Mouse (Mus musculus) adrenal gland, postnatal 10 days (tissue): ENCODE data around the gene Gphn. TPM values are rescaled to one million over a fixed set of nuclear protein-coding genes. Genes with fewer than 3 reads are reported as not detected.

Experiments used
- DNase-seq: peaks from one replicate; pipeline ENCODE4 v3.0.0; 2021; ENCODE audit warnings: mixed read lengths
- long read RNA-seq, 2 experiments: library from polyadenylated mRNA; stranded (forward); transcript quantifications; one replicate each; pipeline ENCODE4 v2.0.0; 2021
- total RNA-seq, 2 experiments: library from RNA; stranded (reverse); gene quantifications; 2 replicates each; pipeline ENCODE4 v1.2.3; 2021

The Gphn gene
- total RNA-seq: 10 to 100 TPM; 26.5 to 29.5 TPM
- long read RNA-seq, experiment 1, transcript Gphn-202 (23 exons, 3,300 nt): major isoform, 14 of 25 reads
- long read RNA-seq, experiment 1, partial matches to known transcripts: 8 of 25 reads
- long read RNA-seq, experiment 1, other reads (novel, unspliced or antisense): 3 of 25 reads
- long read RNA-seq, experiment 2, transcript Gphn-202 (23 exons, 3,300 nt): major isoform, 13 of 20 reads
- long read RNA-seq, experiment 2, partial matches to known transcripts: 3 of 20 reads
- long read RNA-seq, experiment 2, other reads (novel, unspliced or antisense): 4 of 20 reads

GRCm38 (mm10) chr12:78225707-78226518 lies at the start of gene Gphn:
Gphn (plus strand) TSS chr12:78226379.
- DNase-seq: peak; percentile 94

- DNase-seq: no peak
Observed at GRCm38 (mm10) chr12:78181452-78181851, 44.7 kb upstream of the Gphn start.

GRCm38 (mm10) chr12:78193942-78194341 lies 32.2 kb upstream of the Gphn start, which contains the start of gene Gm6657:
Gm6657 (plus strand) TSS chr12:78194242.
- no peak for DNase-seq

GRCm38 (mm10) chr12:78195368-78195767 lies 30.8 kb upstream of the Gphn start:
- DNase-seq: no peak

GRCm38 (mm10) chr12:78203646-78204045 lies 22.5 kb upstream of the Gphn start:
- DNase-seq: no peak

- DNase-seq: peak; percentile 69
Observed at GRCm38 (mm10) chr12:78205915-78206570, 20.1 kb upstream of the Gphn start.

- DNase-seq: no peak
Observed at GRCm38 (mm10) chr12:78206571-78206960, 19.6 kb upstream of the Gphn start.

- DNase-seq: no peak
Observed at GRCm38 (mm10) chr12:78209856-78210255, 16.3 kb upstream of the Gphn start.

- DNase-seq: peak; percentile 10
Observed at GRCm38 (mm10) chr12:78215490-78215889, 10.7 kb upstream of the Gphn start.

- peak; percentile 9 for DNase-seq
Observed at GRCm38 (mm10) chr12:78219191-78219825, 6.9 kb upstream of the Gphn start.

GRCm38 (mm10) chr12:78226519-78226875 lies 318 bp downstream of the Gphn start:
- peak; percentile 91 for DNase-seq

GRCm38 (mm10) chr12:78227021-78227932 lies 1.1 kb downstream of the Gphn start:
- peak; percentile 68 for DNase-seq

- DNase-seq: no peak
Observed at GRCm38 (mm10) chr12:78228139-78228538, 2.0 kb downstream of the Gphn start.

- no peak for DNase-seq
Observed at GRCm38 (mm10) chr12:78232560-78232959, 6.4 kb downstream of the Gphn start.

- DNase-seq: no peak
Observed at GRCm38 (mm10) chr12:78248366-78248765, 22.2 kb downstream of the Gphn start.

- peak; percentile 20 for DNase-seq
Observed at GRCm38 (mm10) chr12:78249151-78249550, 23.0 kb downstream of the Gphn start.

GRCm38 (mm10) chr12:78277386-78277785 lies 51.2 kb downstream of the Gphn start:
- no peak for DNase-seq

GRCm38 (mm10) chr12:78290384-78290783 lies 64.2 kb downstream of the Gphn start:
- no peak for DNase-seq

GRCm38 (mm10) chr12:78298824-78299398 lies 72.7 kb downstream of the Gphn start:
- DNase-seq: no peak

- peak; percentile 40 for DNase-seq
Observed at GRCm38 (mm10) chr12:78315106-78315505, 88.9 kb downstream of the Gphn start.

GRCm38 (mm10) chr12:78327946-78328345 lies 101.8 kb downstream of the Gphn start:
- no peak for DNase-seq
